Mouse (Mus musculus): ENCODE results near the gene Shisa2.
A peak's percentile ranks its signal among the peaks of the same experiment; 100 is the strongest.

Gene Shisa2

DNA sequence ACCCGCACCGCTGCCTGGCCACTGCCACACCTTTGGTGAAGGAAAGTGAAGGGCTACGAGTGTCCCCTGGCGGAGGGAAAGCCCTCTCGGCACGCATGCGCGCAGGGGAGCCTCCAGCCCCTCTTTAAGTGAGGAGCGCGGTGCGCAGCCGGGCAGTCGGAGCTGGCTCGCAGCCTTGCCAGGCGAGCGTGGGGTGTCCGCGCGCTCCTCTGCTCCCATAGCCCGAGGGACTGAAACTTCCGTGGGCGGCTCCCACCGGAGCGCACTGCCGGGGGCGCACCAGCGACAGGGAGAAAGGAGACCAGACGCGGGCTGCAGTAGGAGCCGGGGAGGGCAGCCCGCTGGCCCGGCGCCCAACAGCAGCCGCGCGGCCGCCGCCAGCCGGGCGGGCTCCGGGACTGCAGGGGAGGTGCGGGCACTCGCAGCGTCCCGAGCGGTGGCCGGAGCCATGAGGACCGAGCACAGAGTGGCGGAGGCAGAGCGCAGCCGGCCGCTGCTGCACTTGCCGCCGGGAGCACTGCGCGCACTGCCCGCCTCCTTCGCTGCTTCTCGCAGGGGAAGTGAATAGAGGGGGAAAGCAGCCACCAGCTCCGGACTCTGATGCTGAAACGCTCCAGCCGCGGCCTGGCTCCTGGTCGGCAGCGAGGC lies at the start of gene Shisa2:
Gene Shisa2 (plus strand): TSS at position 151 of the 648 bp plus-strand sequence.
- no peak for DNase-seq (ENCODE audit: low read depth)

DNA sequence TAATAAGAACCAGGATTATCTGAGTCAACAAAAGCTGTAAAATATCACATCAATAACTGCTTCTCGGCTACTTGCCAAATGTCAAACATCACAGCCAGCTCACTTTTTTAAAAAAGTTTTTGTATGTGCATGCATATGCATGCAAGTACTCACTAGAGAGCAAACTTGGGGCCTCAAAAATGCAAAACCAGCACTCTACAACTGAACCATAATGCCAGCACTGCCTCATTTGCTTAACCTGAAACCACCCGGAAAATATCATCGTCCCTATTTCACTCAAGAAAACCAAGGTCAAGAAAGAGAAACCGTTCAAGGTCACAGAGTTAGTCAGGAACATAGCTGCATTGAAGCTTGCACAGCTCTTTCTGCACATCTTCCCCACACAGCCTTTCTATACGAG lies 48.7 kb upstream of the Shisa2 start:
- DNase-seq (ENCODE audit: low read depth): no peak

DNA sequence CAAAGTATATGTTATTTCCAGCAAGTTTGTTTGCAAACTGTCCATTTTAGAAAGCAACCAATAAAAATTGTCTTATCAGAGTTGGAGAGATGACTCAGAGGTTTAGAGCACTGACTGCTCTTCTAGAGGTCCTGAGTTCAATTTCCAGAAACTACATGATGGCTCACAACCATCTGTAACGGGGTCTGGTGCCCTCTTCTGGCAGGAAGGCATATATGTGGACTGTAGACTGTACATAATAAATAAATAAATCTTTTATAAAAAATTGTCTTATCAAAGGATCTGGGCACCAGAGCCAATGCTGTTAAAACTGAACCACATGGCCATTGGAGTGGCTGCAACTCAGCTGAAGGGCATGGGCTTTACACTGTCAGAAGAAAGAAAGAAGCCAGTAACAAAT lies 34.5 kb upstream of the Shisa2 start:
- peak; percentile 71 for DNase-seq (ENCODE audit: low read depth)

DNA sequence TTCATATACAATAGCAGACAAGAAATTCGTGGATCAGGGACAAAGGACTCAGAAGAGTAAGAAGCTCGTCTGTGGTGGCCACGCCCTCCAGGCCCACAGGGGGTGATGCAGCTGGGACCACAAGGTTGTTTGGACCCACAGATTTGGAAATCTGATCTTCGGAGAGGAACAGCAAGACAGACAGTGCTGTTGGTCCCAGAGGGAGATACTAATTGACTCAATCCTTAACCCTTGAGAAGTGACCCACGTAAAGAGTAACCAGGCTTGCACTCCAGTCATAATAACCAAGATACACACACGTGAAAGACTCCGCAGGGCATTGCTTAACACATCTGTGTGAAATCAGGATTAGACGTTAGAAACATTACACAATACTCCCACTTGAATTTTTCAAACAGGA lies 33.2 kb upstream of the Shisa2 start:
- DNase-seq (ENCODE audit: low read depth): peak; percentile 74

DNA sequence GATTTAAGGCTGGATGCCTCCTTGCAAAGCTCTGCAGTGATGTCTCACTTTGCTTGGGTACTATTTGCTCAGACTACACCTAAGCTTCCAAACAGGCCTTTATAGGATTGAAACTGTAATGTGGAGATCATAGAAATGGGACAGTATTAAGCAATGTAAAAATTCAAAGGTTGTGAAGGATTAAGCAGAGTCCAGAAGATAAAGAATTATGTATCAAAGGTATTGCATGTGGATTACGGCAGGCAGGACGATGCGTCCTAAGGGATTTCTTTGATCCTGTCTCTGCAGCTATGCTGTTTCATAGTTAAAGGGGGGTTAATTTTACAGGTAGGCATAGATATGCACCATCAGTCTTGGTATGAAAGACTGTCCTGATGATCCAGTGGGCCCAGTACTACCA lies 32.5 kb upstream of the Shisa2 start:
- no peak for DNase-seq (ENCODE audit: low read depth)

DNA sequence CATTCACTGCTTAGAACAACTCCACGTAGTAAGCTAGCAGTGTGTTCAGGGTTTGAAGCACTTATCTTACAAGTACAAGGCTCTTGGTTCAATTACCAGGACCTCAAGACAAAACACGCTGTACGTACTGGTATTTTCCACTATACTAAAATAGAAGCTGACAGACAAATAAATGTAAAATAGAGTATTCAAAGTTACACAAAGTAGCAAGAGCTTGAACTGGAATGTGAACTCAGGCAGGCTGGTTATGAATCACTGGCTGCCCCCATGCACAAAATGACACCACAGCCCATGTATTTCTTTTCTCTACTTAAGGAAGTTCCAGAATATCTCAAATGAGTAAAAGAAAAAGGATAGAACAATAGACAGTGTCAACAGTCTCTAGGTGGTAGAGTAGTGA lies 30.1 kb upstream of the Shisa2 start:
- DNase-seq (ENCODE audit: low read depth): no peak

DNA sequence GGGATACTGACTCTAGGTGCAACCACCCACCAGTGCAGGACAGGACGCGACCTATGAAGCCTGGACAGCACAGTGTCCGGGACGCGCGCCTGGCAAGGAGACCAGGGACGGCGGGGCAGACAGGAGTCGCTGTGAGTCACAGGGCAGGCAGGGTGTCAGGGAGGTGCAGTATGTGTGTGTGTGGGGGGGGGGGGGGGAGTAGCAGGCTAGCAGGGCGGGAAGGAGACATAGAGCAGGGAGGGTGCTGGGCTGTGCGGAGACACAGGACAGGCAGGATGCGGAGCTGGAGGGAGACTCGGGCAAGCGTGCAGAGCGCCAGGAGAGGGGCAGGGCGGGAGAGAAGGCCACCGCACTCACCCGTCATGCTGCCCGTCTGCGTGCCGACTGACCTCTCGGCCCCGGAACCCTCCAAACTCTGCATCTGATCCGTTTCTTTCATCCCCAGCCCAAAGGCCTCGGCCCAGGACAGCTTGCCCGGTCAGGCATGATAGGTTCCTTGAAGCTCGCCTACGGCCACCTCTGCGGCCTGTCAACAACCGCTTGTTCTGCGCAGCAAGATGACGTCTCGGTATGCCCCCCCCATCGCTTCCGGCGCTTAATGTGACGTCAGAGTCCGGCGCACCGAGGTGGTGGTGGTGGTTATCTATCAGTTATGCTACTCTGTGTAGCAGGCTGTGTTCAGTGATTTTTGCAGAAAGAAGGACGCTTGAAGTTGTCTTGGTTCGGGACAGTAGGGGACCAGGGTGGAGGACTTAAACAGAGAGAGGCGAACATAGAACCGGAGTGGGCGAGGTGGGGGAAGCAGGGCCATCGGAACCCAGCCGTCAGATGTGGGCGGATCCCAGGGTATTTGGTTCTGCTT lies 27.5 kb upstream of the Shisa2 start, which contains the start of gene Cdadc1:
Gene Cdadc1 (minus strand): TSS at position 562 of the 862 bp plus-strand sequence.
- DNase-seq (ENCODE audit: low read depth): peak; percentile 92

DNA sequence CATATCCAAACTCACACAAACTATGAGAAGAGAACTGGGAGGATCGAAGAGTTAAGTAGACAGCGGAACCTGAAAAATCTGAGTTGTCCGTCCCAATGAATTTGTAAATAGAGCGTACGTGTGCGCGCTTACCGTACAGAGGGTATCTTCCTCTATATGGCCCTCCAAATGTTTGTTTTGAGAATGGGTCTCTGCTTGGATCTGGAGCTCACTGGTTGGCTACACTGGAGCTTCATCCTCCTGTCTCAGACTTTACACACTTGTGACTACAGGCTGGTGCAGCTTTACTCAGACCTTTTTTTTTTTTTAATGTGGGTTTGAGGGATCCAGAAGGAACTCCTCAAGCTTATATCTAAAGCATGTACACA lies 26.9 kb upstream of the Shisa2 start:
- no peak for DNase-seq (ENCODE audit: low read depth)

DNA sequence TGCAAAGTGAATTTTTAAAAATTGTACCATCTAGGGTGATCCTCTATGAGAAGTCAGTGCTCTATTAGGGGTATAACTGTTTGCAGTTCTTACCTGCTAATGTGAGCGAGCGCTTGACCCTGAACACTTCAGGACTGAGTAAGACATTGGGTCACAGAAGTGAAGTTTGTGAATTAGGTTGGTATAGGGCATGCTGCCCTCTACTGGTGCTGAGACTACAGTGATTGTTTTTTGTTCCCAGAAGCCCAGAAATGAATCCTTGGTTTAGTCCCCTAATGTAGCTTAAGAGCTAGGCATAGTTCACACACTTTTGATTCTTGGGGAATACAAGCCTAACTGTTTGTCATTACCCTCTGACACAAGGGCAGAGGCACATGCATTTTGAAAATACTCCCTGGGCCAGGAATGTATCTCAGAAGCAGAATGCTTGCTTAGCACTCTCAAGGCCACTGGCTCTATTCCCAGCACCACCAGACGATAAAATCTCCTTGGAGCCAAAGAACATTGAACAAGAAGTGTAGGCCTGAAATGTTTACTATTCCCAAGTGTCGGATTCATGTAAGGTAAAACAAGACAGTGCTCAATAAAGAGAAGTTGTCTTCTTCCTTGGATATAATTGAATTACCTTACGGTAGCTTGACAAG lies 21.0 kb upstream of the Shisa2 start:
- DNase-seq (ENCODE audit: low read depth): peak; percentile 65

DNA sequence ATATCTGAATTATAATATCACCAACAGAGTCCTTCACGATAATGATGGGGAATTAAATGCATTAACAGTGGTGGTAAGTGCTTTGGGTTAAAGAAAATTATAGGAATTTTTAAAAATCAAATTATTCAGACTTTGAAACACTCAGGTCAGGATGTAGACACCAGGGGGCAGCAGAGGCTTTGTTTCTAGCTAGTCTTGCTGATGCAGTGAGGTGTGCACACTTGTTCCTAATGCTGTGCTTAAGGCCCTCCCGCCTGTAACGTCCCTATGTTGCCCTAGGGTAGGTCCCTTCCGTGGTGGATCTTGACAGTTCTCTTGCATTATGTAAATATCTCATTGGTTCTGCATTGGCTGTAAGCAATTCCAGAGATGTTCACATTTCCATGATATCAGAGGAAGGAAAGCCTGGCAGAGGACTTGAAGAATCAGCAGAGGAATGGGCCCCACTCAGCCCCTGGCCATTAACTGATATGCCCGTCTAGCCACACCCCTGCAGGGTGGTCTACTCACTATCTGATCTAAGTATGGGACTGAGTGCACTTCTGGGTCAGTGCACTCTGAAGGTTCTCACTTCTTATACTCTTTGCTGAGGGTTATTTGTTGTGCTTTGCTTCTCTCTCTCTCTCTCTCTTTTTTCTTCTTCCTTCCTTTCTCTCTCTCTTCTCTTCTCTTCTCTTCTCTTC lies 19.3 kb upstream of the Shisa2 start:
- DNase-seq (ENCODE audit: low read depth): peak; percentile 81

DNA sequence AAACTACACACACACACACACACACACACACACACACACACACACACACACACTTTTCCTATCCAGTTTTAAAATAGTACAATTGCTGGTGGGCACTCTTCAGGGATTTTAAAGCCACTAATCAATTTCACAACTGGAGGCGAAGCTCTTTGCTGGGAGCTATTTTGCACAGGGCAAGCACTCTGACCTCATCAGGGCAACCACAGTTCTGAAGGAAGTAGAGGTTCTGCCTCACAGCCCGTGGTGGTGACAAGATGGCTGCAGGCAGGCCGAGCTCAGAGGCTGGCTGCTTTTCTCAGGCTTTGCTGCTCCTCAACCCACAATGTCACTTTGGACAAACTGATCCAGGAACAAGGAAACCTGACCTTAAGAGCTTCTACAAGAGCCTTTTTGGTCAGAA lies 18.1 kb upstream of the Shisa2 start:
- DNase-seq (ENCODE audit: low read depth): peak; percentile 60

DNA sequence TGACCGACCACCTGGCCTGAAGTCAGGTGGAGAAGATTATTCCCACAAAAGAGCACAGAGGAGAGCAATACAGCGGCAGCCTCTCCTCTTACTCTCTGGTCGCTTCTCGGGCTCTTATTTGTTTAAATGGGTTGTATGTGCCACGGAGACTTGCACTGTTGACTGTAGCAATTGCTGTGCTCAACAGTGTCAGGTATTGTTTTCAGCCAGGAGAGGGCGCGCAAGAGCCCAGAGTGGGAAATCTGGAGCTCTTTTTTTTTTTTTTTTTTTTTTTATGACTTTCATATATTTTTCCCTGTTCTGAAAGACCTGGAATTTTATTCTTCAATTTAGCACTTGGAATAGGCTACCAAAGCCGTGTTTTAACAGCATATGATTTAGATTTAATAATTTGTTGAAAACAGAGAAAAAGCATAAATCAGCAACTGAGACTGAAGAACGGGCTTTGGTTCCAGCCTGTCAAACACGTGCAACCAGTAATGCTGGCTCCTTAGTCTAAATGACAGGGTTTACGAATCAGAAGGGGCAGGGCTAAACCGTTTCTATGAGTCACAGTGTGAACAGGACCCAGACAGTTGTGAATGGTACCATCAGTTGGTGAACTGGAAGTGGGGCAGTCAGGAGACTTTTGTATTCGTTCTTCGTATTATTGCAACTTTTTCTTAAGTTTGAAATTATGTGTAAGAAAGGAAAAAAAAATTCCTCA lies 12.0 kb upstream of the Shisa2 start:
- DNase-seq (ENCODE audit: low read depth): peak; percentile 80

DNA sequence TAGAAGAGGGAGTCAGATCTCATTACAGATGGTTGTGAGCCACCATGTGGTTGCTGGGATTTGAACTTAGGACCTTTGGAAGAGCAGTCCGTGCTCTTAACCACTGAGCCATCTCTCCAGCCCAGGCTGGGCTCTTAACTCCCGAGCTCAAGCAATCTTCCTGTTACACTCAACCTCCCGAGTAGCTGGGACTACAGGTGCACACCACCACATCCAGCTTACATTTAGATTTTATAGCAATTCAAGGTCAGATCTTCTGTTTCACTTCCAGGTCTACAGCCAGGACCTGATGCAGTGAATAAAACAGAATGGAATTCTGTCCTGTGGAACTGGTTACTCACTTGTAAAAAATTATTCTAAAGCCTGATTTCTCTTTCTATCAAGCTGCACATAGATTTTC lies 11.0 kb upstream of the Shisa2 start:
- peak; percentile 64 for DNase-seq (ENCODE audit: low read depth)

DNA sequence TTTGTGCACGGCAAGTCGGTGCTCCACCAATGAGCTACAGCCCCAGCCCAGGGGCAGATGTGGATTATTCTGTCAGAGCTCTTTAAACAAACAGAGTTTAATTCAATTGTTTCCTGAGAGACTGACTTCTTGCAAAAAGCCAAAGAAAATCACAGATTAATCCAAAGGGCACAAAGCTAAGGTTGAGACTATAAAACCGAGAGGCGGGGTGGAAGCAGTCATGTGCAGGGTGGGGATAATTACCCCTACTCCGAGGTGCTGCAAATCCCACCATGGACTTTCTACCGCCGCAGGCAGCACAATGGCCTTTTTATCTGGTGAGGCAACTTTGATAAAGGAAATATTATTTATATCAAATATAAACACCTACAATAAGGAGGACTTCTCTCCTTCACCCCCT lies 8.3 kb upstream of the Shisa2 start:
- no peak for DNase-seq (ENCODE audit: low read depth)

DNA sequence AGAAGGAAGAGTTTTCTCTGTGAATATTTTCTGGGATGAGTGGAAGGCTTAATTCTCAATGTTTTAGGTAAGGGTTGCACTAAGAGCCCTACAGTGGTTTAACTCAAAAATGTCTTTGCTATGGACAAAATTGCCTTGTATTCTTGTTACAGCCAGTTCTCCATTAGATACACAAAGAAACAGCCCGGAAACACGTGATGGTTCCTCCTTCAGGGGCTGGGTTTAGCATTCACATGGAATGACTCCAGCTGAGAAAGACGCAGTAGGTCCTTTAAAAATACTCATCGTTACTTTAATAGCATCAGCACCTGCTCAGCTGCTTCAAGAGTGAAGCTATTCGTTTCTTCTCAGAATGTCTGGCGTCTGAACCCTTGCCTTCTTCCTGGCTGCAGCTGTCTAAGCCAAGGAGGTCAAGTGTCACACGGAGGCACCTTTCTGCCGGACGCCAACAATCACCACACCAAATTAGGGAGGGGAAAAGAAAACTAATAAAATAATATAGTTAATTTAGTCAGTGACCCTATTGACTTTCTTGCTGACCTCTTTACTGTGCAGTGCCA lies 702 bp upstream of the Shisa2 start:
- no peak for DNase-seq (ENCODE audit: low read depth)

DNA sequence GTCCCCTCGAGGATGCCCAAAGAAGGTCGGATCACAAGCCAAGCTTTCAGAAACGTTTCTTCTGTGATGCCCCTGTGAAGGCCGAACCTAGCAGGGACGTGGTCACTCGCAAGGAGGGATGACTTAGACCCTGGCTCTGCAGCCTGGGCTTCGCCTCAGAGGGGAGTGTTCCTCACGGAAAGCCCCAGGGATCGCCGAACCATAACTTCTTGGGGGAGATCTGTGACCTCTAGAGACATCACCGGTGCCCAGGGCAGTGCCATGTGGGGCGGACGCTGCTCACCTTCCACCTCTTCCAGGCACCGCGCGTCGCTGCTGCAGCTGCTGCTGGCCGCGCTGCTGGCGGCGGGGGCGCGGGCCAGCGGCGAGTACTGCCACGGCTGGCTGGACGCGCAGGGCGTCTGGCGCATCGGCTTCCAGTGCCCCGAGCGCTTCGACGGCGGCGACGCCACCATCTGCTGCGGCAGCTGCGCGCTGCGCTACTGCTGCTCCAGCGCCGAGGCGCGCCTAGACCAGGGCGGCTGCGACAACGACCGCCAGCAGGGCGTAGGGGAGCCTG lies 777 bp downstream of the Shisa2 start:
- DNase-seq (ENCODE audit: low read depth): no peak

DNA sequence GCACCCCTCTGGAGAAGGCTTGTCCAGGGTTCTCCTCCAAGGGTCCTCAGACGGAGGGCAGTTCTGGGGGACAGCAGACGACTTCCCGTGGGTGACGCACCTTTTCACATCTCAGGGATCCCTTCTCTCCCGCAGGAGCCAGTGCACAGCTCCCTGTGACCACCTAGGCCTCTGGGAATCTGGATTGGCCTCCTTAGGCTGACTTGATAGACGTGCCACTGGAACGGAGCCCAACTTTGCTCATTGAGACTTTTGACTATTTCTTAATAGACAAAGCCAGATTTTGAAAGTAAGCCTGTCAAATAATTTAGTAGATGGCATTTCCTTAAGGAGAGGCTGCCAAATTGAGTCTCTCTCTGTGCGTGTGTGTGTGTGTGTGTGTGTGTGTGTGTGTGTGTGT lies 1.6 kb downstream of the Shisa2 start:
- DNase-seq (ENCODE audit: low read depth): no peak

DNA sequence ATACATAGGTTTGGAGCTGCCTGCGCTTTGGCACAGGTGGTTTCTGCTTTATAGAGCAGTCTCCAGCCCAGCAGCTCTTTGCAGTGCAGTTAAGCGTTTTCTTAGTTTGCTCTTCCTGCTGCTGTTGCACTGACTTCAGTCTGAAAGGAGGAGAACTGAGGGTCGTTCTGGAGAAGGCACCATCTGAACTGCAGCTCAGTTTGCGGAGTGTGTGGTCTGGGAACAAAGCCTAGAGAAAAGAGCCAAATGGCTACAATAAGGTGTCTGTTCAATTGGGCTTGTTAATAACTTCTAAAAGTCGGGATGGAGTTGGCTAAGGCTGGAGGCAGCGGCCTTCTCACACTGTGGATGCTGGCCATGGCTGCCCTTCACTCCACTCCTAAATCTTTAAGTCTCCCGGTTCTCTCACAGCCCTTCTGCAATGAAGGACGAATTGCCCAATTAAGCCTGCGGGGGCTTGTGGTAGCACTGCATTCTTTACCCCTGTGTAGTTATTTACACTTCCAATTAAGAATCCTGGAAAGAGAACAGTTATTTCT lies 2.1 kb downstream of the Shisa2 start:
- no peak for DNase-seq (ENCODE audit: low read depth)

DNA sequence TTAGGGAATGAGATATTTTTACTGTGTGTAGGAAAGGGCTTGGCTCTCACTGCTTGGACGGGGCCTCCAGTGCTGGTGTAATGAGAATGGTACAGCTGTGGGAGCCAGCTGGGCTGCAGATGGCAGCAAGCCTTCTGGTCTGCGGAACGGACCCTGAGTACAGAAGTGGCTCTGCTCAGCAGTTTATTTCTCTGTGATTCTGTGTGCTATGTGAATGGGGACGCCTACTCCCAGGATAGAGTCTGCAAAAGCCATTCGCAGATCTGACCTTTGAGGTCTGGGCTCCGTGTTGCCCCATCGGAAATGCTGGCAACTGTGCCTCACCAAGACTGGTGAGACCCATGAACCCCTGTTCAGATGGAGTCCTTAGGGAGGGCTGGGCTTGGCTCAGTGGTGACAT lies 2.7 kb downstream of the Shisa2 start:
- DNase-seq (ENCODE audit: low read depth): no peak

DNA sequence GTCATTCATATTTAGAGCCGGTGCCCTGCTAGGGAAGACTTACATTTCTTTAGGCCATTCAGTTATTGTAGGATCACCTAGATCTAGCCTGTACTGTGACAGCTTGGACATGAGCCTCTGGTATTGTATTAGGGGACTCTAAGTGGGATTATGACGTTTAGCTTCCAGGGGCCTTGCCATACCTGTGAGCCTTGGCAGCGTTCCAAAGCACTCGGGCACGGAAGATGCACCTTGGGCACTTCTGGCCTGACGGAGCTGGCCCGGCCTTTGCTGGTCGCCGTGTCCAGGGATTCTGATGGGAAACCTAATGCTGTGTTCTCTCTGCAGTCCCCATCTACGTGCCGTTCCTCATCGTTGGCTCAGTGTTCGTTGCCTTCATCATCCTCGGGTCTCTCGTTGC lies 4.2 kb downstream of the Shisa2 start:
- DNase-seq (ENCODE audit: low read depth): no peak

DNA sequence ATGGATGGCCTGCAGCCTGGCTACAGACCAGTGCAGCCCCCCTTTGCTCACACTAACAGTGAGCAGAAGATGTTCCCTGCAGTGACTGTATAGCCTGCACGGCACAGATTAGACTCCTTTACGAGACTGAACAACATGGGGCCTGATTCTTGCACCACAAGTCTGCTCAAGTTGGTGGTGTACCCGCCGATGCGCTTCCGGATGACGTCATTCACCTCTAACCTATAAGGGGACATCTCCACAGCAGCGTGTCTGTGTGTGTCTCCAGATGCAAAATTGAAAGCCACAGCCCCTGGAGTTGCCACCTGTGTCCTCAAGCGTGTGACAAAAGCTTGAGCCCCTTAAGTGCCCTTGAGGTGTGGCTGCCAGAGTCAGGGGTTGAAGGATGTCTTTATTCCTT lies 5.0 kb downstream of the Shisa2 start:
- no peak for DNase-seq (ENCODE audit: low read depth)
